Mouse (Mus musculus) gastrocnemius, postnatal 25 days (tissue): ENCODE results near the gene Tmtc4. TPM values are rescaled to one million over a fixed set of nuclear protein-coding genes. Genes with fewer than 3 reads are reported as not detected.

Experiments used
- DNase-seq: peaks from one replicate; pipeline ENCODE4 v3.0.0; 2022
- total RNA-seq, 2 experiments: library from RNA; stranded (reverse); gene quantifications; 1 replicate in 1 of 2; 2 replicates in 1 of 2; pipeline ENCODE4 v1.2.3; 2021

Gene Tmtc4
- total RNA-seq, 2 experiments from 2014 or later, result 2.8 to 3.2 TPM

- DNase-seq, result no peak
Measured at GRCm38 (mm10) chr14:122974854-122975570, 8.8 kb downstream of the Tmtc4 start.

GRCm38 (mm10) chr14:122973091-122973490, 10.7 kb downstream of the Tmtc4 start:
- no peak for DNase-seq

GRCm38 (mm10) chr14:122968049-122968448, 15.8 kb downstream of the Tmtc4 start:
- no peak for DNase-seq

GRCm38 (mm10) chr14:122957941-122958340, 25.9 kb downstream of the Tmtc4 start:
- peak; percentile 34 for DNase-seq

GRCm38 (mm10) chr14:122953331-122953730, 30.5 kb downstream of the Tmtc4 start:
- DNase-seq, result no peak

GRCm38 (mm10) chr14:122952556-122952955, 31.3 kb downstream of the Tmtc4 start:
- DNase-seq, result no peak

- no peak for DNase-seq
Measured at GRCm38 (mm10) chr14:122951676-122952445, 32.0 kb downstream of the Tmtc4 start.

GRCm38 (mm10) chr14:122950915-122951314, 32.9 kb downstream of the Tmtc4 start:
- no peak for DNase-seq

- no peak for DNase-seq
Measured at GRCm38 (mm10) chr14:122943475-122943853, 40.4 kb downstream of the Tmtc4 start.

GRCm38 (mm10) chr14:122942757-122943474, 40.9 kb downstream of the Tmtc4 start:
- no peak for DNase-seq

GRCm38 (mm10) chr14:122936460-122936859, 47.4 kb downstream of the Tmtc4 start:
- DNase-seq, result no peak

GRCm38 (mm10) chr14:122920011-122920410, 63.8 kb downstream of the Tmtc4 start:
- DNase-seq, result no peak

GRCm38 (mm10) chr14:122917676-122918075, 66.2 kb downstream of the Tmtc4 start:
- DNase-seq, result no peak

- DNase-seq, result no peak
Measured at GRCm38 (mm10) chr14:122913657-122914056, 70.2 kb downstream of the Tmtc4 start, which contains the start of gene Ggact. TSS of gene Ggact (minus strand) at chr14:122913757.

GRCm38 (mm10) chr14:122912812-122913498, 70.9 kb downstream of the Tmtc4 start:
- peak; percentile 58 for DNase-seq

GRCm38 (mm10) chr14:122912137-122912536, 71.7 kb downstream of the Tmtc4 start:
- DNase-seq, result no peak

GRCm38 (mm10) chr14:122911265-122911664, 72.6 kb downstream of the Tmtc4 start:
- no peak for DNase-seq

GRCm38 (mm10) chr14:122909368-122910091, 74.3 kb downstream of the Tmtc4 start:
- no peak for DNase-seq

- DNase-seq, result no peak
Measured at GRCm38 (mm10) chr14:122908075-122908474, 75.8 kb downstream of the Tmtc4 start.

- DNase-seq, result no peak
Measured at GRCm38 (mm10) chr14:122905007-122905406, 78.8 kb downstream of the Tmtc4 start.

GRCm38 (mm10) chr14:122903923-122904351, 79.9 kb downstream of the Tmtc4 start:
- DNase-seq, result no peak
